9 mouse cellular contexts compared by ENCODE assay signal in genomic region chr9:118479508-118480291, GRCm38 (mm10). TPM values are rescaled to one million over a fixed set of nuclear protein-coding genes. Genes with fewer than 3 reads are reported as not detected.
DNase-seq lines count a peak whose midpoint lies in the region; ATAC-seq and TF ChIP-seq lines count a peak whose summit lies in the region.
"Had no signal": no experiment of that assay in that cellular context is flagged by ENCODE, and none has a peak within 500 bp of the region (broad histone marks: within the 10 kb centered on the region; RNA-seq: fewer than 3 reads in every experiment).

No protein-coding gene starts in this region.

- H3K9ac ChIP-seq in heart, postnatal 0 days (replicated peaks; ENCODE audit: low read depth, low read length): no peak overlapping the region
- H3K9ac ChIP-seq in embryonic facial prominence, embryonic 14.5 days (ENCODE audit: low read depth, low read length): no peak overlapping the region
- no peak overlapping the region for H3K9ac ChIP-seq in intestine, embryonic 14.5 days (ENCODE audit: low read length)
- no peak overlapping the region for H3K9ac ChIP-seq in midbrain, postnatal 0 days (replicated peaks; ENCODE audit: low read length, poor library complexity, severe bottlenecking)

- WGBS in heart, postnatal 0 days: 20% methylated on average over 23 of the region's 23 CpGs
- 3% methylated on average over 23 of the region's 23 CpGs for WGBS in embryonic facial prominence, embryonic 14.5 days
- 3% methylated on average over 23 of the region's 23 CpGs for WGBS in intestine, embryonic 14.5 days
- WGBS in midbrain, postnatal 0 days: 6% methylated on average over 23 of the region's 23 CpGs

- no peak for ATAC-seq in heart, postnatal 0 days (ENCODE audit: insufficient read depth, low read depth)
- no peak for ATAC-seq in embryonic facial prominence, embryonic 14.5 days (ENCODE audit: low read depth)
- ATAC-seq in intestine, embryonic 14.5 days (replicated peaks; ENCODE audit: low FRiP score, low TSS enrichment, low read depth): no peak
- no peak for ATAC-seq in midbrain, postnatal 0 days (ENCODE audit: low FRiP score)

- no peak overlapping the region for H3K27ac ChIP-seq in heart, postnatal 0 days (ENCODE audit: low read depth)
- H3K27ac ChIP-seq in embryonic facial prominence, embryonic 14.5 days (replicated peaks; ENCODE audit: low read depth, low read length): no peak overlapping the region
- no peak overlapping the region for H3K27ac ChIP-seq in intestine, embryonic 14.5 days (ENCODE audit: low read depth)
- H3K27ac ChIP-seq in midbrain, postnatal 0 days (ENCODE audit: low read depth, low read length): no peak overlapping the region

- no peak for TF ChIP-seq EP300 in heart, postnatal 0 days (IDR thresholded peaks at IDR 0.05; ENCODE audit: low read depth)

- no peak for DNase-seq in heart, postnatal 0 days (ENCODE audit: low spot score)
- no peak for DNase-seq in heart, adult 11 months
- no peak for DNase-seq in embryonic facial prominence, embryonic 14.5 days (ENCODE audit: low spot score)
- DNase-seq in intestine, embryonic 14.5 days (ENCODE audit: low spot score): peak; percentile 67
- no peak for DNase-seq in midbrain, postnatal 0 days (ENCODE audit: low spot score)
- DNase-seq in cerebellum, postnatal 10 days: no peak
- DNase-seq in left cerebral cortex, postnatal 4 days: no peak
- no peak for DNase-seq in urinary bladder, postnatal 4 days (ENCODE audit: low spot score in 2 of 2)

- TF ChIP-seq CTCF in heart, postnatal 0 days (IDR thresholded peaks at IDR 0.05; ENCODE audit: low read depth): no peak
- no peak for TF ChIP-seq CTCF in midbrain, postnatal 0 days (IDR thresholded peaks at IDR 0.05)

- H3K4me1 ChIP-seq in heart, postnatal 0 days (ENCODE audit: control insufficient read depth, insufficient read depth): peaks cover 19% of the 10 kb centered on the region
- peaks cover 14% of the 10 kb centered on the region; the same call in 1 of the 2 replicates for H3K4me1 ChIP-seq in embryonic facial prominence, embryonic 14.5 days (ENCODE audit: control insufficient read depth, insufficient read depth, low read length)
- H3K4me1 ChIP-seq in intestine, embryonic 14.5 days (replicated peaks; ENCODE audit: control insufficient read depth, insufficient read depth, low read length): peaks cover 11% of the 10 kb centered on the region; the same call in 1 of the 2 replicates
- no peaks in the 10 kb centered on the region for H3K4me1 ChIP-seq in midbrain, postnatal 0 days (ENCODE audit: insufficient read depth, low read length)

- no peaks in the 10 kb centered on the region for H3K9me3 ChIP-seq in heart, postnatal 0 days (replicated peaks; ENCODE audit: control insufficient read depth, low read length)
- H3K9me3 ChIP-seq in embryonic facial prominence, embryonic 14.5 days (ENCODE audit: control insufficient read depth, low read length): no peaks in the 10 kb centered on the region
- no peaks in the 10 kb centered on the region for H3K9me3 ChIP-seq in intestine, embryonic 14.5 days (ENCODE audit: control insufficient read depth, low read length)
- no peaks in the 10 kb centered on the region for H3K9me3 ChIP-seq in midbrain, postnatal 0 days (ENCODE audit: low read length)

- no peaks in the 10 kb centered on the region for H3K36me3 ChIP-seq in heart, postnatal 0 days (replicated peaks; ENCODE audit: control insufficient read depth, insufficient read depth, low read length)
- no peaks in the 10 kb centered on the region for H3K36me3 ChIP-seq in embryonic facial prominence, embryonic 14.5 days (ENCODE audit: control insufficient read depth, insufficient read depth, low read length)
- H3K36me3 ChIP-seq in intestine, embryonic 14.5 days (ENCODE audit: control insufficient read depth, insufficient read depth, low read length): no peaks in the 10 kb centered on the region
- H3K36me3 ChIP-seq in midbrain, postnatal 0 days (ENCODE audit: insufficient read depth, low read length): no peaks in the 10 kb centered on the region

- intact Hi-C loops in left cerebral cortex, postnatal 4 days (cut with DNase I): no loop called here

- peaks cover 99% of the 10 kb centered on the region for H3K27me3 ChIP-seq in heart, postnatal 0 days (ENCODE audit: control insufficient read depth, insufficient read depth, low read length)
- peaks cover 99% of the 10 kb centered on the region for H3K27me3 ChIP-seq in embryonic facial prominence, embryonic 14.5 days (replicated peaks; ENCODE audit: control insufficient read depth, insufficient read depth, low read length)
- peaks cover 100% of the 10 kb centered on the region for H3K27me3 ChIP-seq in intestine, embryonic 14.5 days (replicated peaks; ENCODE audit: control insufficient read depth, insufficient read depth, low read length)
- H3K27me3 ChIP-seq in midbrain, postnatal 0 days (ENCODE audit: insufficient read depth, low read length): peaks cover 79% of the 10 kb centered on the region
- H3K27me3 ChIP-seq: CH12.LX had no signal

- peak overlapping the region; percentile 76; the same call in 1 of the 2 replicates for H3K4me2 ChIP-seq in heart, postnatal 0 days (ENCODE audit: low read depth, low read length)
- peak overlapping the region; percentile 69; the same call in 1 of the 2 replicates for H3K4me2 ChIP-seq in embryonic facial prominence, embryonic 14.5 days (ENCODE audit: low read depth, low read length)
- no peak overlapping the region for H3K4me2 ChIP-seq in intestine, embryonic 14.5 days (ENCODE audit: low read length)
- H3K4me2 ChIP-seq in midbrain, postnatal 0 days (ENCODE audit: low read depth, low read length, poor library complexity, severe bottlenecking): no peak overlapping the region

- H3K4me3 ChIP-seq in heart, postnatal 0 days (ENCODE audit: low read depth, low read length): peak overlapping the region; percentile 56
- peak overlapping the region; percentile 45 for H3K4me3 ChIP-seq in embryonic facial prominence, embryonic 14.5 days (ENCODE audit: low read depth, low read length)
- peak overlapping the region; percentile 38; the same call in 1 of the 2 replicates for H3K4me3 ChIP-seq in intestine, embryonic 14.5 days (ENCODE audit: low read depth, low read length)
- H3K4me3 ChIP-seq in midbrain, postnatal 0 days (ENCODE audit: low read depth, low read length): 0 out of 2 replicates have a peak overlapping the region, but pooled peaks have one; percentile 33

RNA-seq across cellular contexts. Expression of gene Eomes, which starts 1.7 kb away (rescaled TPM):
- not detected in 2 replicates for total RNA-seq in heart, postnatal 0 days (2014; rRNA removed; ENCODE audit: low replicate concordance)
- polyA plus RNA-seq in heart, postnatal 0 days (2015; fragmentation: Nextera tagmentation; extraction: Ambion mirVana): not detected in 2 replicates
- polyA plus RNA-seq in embryonic facial prominence, embryonic 14.5 days (2014; fragmentation: Nextera tagmentation; extraction: Ambion mirVana): 0.07 and 0.08 TPM in 2 replicates
- 0.07 and 0.34 TPM in 2 replicates for polyA plus RNA-seq in intestine, embryonic 14.5 days (2014; fragmentation: Nextera tagmentation; extraction: Ambion mirVana)
- total RNA-seq in midbrain, postnatal 0 days (2014; rRNA removed): 0.90 and 2.2 TPM in 2 replicates
- polyA plus RNA-seq in midbrain, postnatal 0 days (2015; fragmentation: Nextera tagmentation; extraction: Ambion mirVana): 0.15 and 0.19 TPM in 2 replicates
- total RNA-seq in left cerebral cortex, postnatal 4 days (2021): 1 to 10 TPM; 1.2 to 3.2 TPM
- total RNA-seq: CH12.LX had no signal

RNA-seq across cellular contexts. Expression of gene Golga4, which starts 26.4 kb away (rescaled TPM):
- total RNA-seq in heart, postnatal 0 days (2014; rRNA removed; ENCODE audit: low replicate concordance): 56.4 and 57.6 TPM in 2 replicates
- polyA plus RNA-seq in heart, postnatal 0 days (2015; fragmentation: Nextera tagmentation; extraction: Ambion mirVana): 40.9 and 45.3 TPM in 2 replicates
- 48.5 and 52.2 TPM in 2 replicates for polyA plus RNA-seq in embryonic facial prominence, embryonic 14.5 days (2014; fragmentation: Nextera tagmentation; extraction: Ambion mirVana)
- polyA plus RNA-seq in intestine, embryonic 14.5 days (2014; fragmentation: Nextera tagmentation; extraction: Ambion mirVana): 59.5 and 64.3 TPM in 2 replicates
- total RNA-seq in midbrain, postnatal 0 days (2014; rRNA removed): 34.5 and 57.9 TPM in 2 replicates
- 21.0 and 26.2 TPM in 2 replicates for polyA plus RNA-seq in midbrain, postnatal 0 days (2015; fragmentation: Nextera tagmentation; extraction: Ambion mirVana)
- total RNA-seq in left cerebral cortex, postnatal 4 days (2021): 10 to 100 TPM; 79.6 to 81.9 TPM

Comparison
In these comparisons a context has a peak if more than half of its experiments do, and no peak if none do; other contexts are left out.
1. H3K4me2 ChIP-seq: peak in heart, postnatal 0 days (single experiment) and embryonic facial prominence, embryonic 14.5 days (single experiment); none in intestine, embryonic 14.5 days (single experiment) and midbrain, postnatal 0 days (single experiment).
2. Peak in every context shown above with its lines, with median percentiles within 50 percentile points of each other: H3K4me3 ChIP-seq.